Mouse (Mus musculus) heart, adult 8-10 months (tissue): ENCODE results near the gene Ppp1r12a. TPM values are rescaled to one million over a fixed set of nuclear protein-coding genes. Genes with fewer than 3 reads are reported as not detected.

Experiments
- DNase-seq: peaks from one replicate; pipeline ENCODE4 v3.0.0; 2022; ENCODE audit warnings: low spot score
- total RNA-seq, 4 experiments: library from RNA; stranded (reverse); gene quantifications; 2 replicates each; pipeline ENCODE4 v1.2.4; 2022

The Ppp1r12a gene
- total RNA-seq, 4 experiments from 2014 or later: 53.4 to 61.5 (median 57.1) TPM

DNA sequence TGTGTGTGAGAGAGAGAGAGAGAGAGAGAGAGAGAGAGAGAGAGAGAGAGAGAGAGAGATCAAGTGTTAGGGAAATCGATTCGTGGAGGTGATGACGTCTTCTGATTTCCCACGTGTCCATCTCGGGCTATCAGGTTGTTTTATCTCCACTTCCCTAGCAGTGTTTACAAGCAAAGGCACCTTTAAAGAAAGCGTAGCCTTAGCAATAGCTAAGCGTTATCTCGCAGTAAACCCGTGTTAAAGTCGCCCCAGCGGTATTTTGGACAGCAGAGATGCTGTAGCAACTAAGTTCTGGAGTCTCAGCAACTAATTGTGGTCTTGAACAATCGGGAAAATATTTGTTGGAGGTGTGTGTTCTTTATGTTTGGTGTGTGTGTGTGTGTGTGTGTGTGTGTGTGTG lies 171.6 kb downstream of the Ppp1r12a start:
- no peak for DNase-seq

Other genes starting within 250 kb of the Ppp1r12a start
- gene Pawr, start 169.9 kb downstream of the Ppp1r12a start, total RNA-seq: 1 to 10 TPM; 3.2 to 4.6 (median 4.1) TPM